ENCODE assay signal across 9 mouse cellular contexts in the genomic region with DNA sequence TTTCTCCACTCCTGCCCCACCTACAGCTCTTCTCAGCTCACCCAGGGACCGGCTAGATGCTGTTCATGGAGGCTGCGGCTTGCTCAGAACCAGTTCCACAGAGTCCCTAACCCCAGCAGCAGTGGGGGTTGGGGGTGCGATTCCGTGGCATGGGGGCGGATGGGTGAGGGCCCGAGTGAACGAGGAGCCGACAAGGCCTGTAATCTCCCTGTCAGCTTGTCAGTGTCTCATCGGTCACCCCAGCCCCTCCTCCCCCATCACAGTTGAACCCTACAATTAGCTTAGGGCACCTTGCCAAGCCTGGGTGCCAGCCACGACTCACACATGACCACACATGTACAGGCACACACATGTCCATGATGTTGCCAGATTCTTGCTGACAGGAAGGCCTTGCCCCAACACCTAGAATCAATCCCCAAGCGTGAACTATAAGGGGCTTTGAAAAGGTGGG. TPM values are rescaled to one million over a fixed set of nuclear protein-coding genes. Genes with fewer than 3 reads are reported as not detected.
DNase-seq lines count a peak whose midpoint lies in the region; ATAC-seq and TF ChIP-seq lines count a peak whose summit lies in the region.
"Had no signal": no experiment of that assay in that cellular context is flagged by ENCODE, and none has a peak within 500 bp of the region (broad histone marks: within the 10 kb centered on the region; RNA-seq: fewer than 3 reads in every experiment).

No protein-coding gene starts in this region.

- H3K36me3 ChIP-seq in heart, embryonic 16.5 days (ENCODE audit: control insufficient read depth, insufficient read depth): no peaks in the 10 kb centered on the region
- H3K36me3 ChIP-seq in E14TG2a.4 (ENCODE audit: insufficient read depth, low read length): peaks cover 25% of the 10 kb centered on the region
- no peaks in the 10 kb centered on the region for H3K36me3 ChIP-seq in embryonic facial prominence, embryonic 15.5 days
- H3K36me3 ChIP-seq in liver, embryonic 12.5 days: no peaks in the 10 kb centered on the region

- WGBS in heart, embryonic 16.5 days: 47% methylated on average over 11 of the region's 11 CpGs
- 43% methylated on average over 11 of the region's 11 CpGs for WGBS in embryonic facial prominence, embryonic 15.5 days
- WGBS in liver, embryonic 12.5 days (ENCODE audit: insufficient replicate concordance): 50% methylated on average over 11 of the region's 11 CpGs

- H3K9ac ChIP-seq in heart, embryonic 16.5 days (ENCODE audit: low read length): no peak overlapping the region
- H3K9ac ChIP-seq in embryonic facial prominence, embryonic 15.5 days: no peak overlapping the region
- H3K9ac ChIP-seq in liver, embryonic 12.5 days: no peak overlapping the region

- DNase-seq in heart, postnatal 4 days: no peak
- no peak for DNase-seq in left cerebral cortex, postnatal 14 days (ENCODE audit: low spot score in 2 of 2)
- no peak for DNase-seq in frontal cortex, adult 2 months (ENCODE audit: extremely low spot score in 1 of 2, low spot score in 1 of 2)
- DNase-seq in layer of hippocampus, postnatal 10 days (ENCODE audit: low spot score in 2 of 2): no peak

- no peak overlapping the region for H3K4me2 ChIP-seq in heart, embryonic 16.5 days (ENCODE audit: low read depth, low read length)
- peak overlapping the region; percentile 99; the same call in 1 of the 2 replicates for H3K4me2 ChIP-seq in embryonic facial prominence, embryonic 15.5 days (replicated peaks)
- 0 out of 2 replicates have a peak overlapping the region, but pooled peaks have one; percentile 80 for H3K4me2 ChIP-seq in liver, embryonic 12.5 days

- H3K9me3 ChIP-seq in heart, embryonic 16.5 days (replicated peaks; ENCODE audit: control insufficient read depth, low read length): no peaks in the 10 kb centered on the region
- H3K9me3 ChIP-seq in E14TG2a.4 (ENCODE audit: low read length): no peaks in the 10 kb centered on the region
- H3K9me3 ChIP-seq in embryonic facial prominence, embryonic 15.5 days (replicated peaks): no peaks in the 10 kb centered on the region
- no peaks in the 10 kb centered on the region for H3K9me3 ChIP-seq in liver, embryonic 12.5 days (replicated peaks)

- H3K4me1 ChIP-seq in heart, embryonic 16.5 days (ENCODE audit: control insufficient read depth, insufficient read depth, low read length): peaks cover 92% of the 10 kb centered on the region
- peaks cover 100% of the 10 kb centered on the region for H3K4me1 ChIP-seq in E14TG2a.4 (replicated peaks; ENCODE audit: low read depth, low read length)
- peaks cover 99% of the 10 kb centered on the region for H3K4me1 ChIP-seq in embryonic facial prominence, embryonic 15.5 days
- H3K4me1 ChIP-seq in liver, embryonic 12.5 days: peaks cover 91% of the 10 kb centered on the region

- ATAC-seq in heart, embryonic 16.5 days (replicated peaks; ENCODE audit: extremely low read depth, insufficient read depth, low FRiP score): no peak
- no peak for ATAC-seq in embryonic facial prominence, embryonic 15.5 days (ENCODE audit: insufficient number of reproducible peaks, low FRiP score, low TSS enrichment, low read depth)
- ATAC-seq in liver, embryonic 12.5 days: no peak

- no peak for TF ChIP-seq CTCF in E14TG2a.4 (conservative IDR thresholded peaks at IDR 0.05; ENCODE audit: low read length)

- H3K27me3 ChIP-seq in heart, embryonic 16.5 days (ENCODE audit: control insufficient read depth, insufficient read depth, low read length): no peaks in the 10 kb centered on the region
- peaks cover 24% of the 10 kb centered on the region for H3K27me3 ChIP-seq in E14TG2a.4 (ENCODE audit: insufficient read depth, low read length)
- no peaks in the 10 kb centered on the region for H3K27me3 ChIP-seq in embryonic facial prominence, embryonic 15.5 days
- H3K27me3 ChIP-seq in liver, embryonic 12.5 days (replicated peaks): peaks cover 76% of the 10 kb centered on the region

- H3K27ac ChIP-seq in heart, embryonic 16.5 days (ENCODE audit: low read length): peak overlapping the region; percentile 41
- peak overlapping the region; percentile 74 for H3K27ac ChIP-seq in embryonic facial prominence, embryonic 15.5 days (replicated peaks)
- no peak overlapping the region for H3K27ac ChIP-seq in liver, embryonic 12.5 days

- intact Hi-C loops in left cerebral cortex, postnatal 14 days (cut with DNase I): no loop called here

- H3K4me3 ChIP-seq in heart, embryonic 16.5 days (ENCODE audit: low read length): no peak overlapping the region
- peak overlapping the region; percentile 51 for H3K4me3 ChIP-seq in E14TG2a.4 (replicated peaks; ENCODE audit: low read length)
- H3K4me3 ChIP-seq in embryonic facial prominence, embryonic 15.5 days (replicated peaks): 0 out of 2 replicates have a peak overlapping the region, but pooled peaks have one; percentile 54
- H3K4me3 ChIP-seq in liver, embryonic 12.5 days: no peak overlapping the region
- H3K4me3 ChIP-seq: erythroblast, embryonic 14.5 days had no signal

RNA-seq across cellular contexts. Expression of gene Plxnb2, which starts 5.7 kb away (rescaled TPM):
- 91.8 and 104 TPM in 2 replicates for polyA plus RNA-seq in heart, embryonic 16.5 days (2015; fragmentation: Nextera tagmentation; extraction: Ambion mirVana)
- total RNA-seq in heart, postnatal 4 days (2021): 100 to 1,000 TPM; 132 to 137 TPM
- polyA plus RNA-seq in embryonic facial prominence, embryonic 15.5 days (2015; fragmentation: Nextera tagmentation; extraction: Ambion mirVana): 157 and 161 TPM in 2 replicates
- 38.5 and 38.8 TPM in 2 replicates for polyA plus RNA-seq in liver, embryonic 12.5 days (2016; fragmentation: Nextera tagmentation; extraction: Ambion mirVana)
- total RNA-seq in left cerebral cortex, postnatal 14 days (2021): 10 to 100 TPM; 50.7 to 52.0 TPM
- 65.8 and 72.5 TPM in 2 replicates for polyA plus RNA-seq in frontal cortex, adult 2 months (2012; rRNA removed)
- total RNA-seq in layer of hippocampus, postnatal 10 days (2021): 10 to 100 TPM; 65.4 to 78.2 TPM

RNA-seq across cellular contexts. Expression of gene Dennd6b, which starts 21.4 kb away (rescaled TPM):
- 18.9 and 19.0 TPM in 2 replicates for polyA plus RNA-seq in heart, embryonic 16.5 days (2015; fragmentation: Nextera tagmentation; extraction: Ambion mirVana)
- total RNA-seq in heart, postnatal 4 days (2021): 10 to 100 TPM in 1 of 2 experiments, 1 to 10 TPM in 1; 8.7 to 10.3 TPM
- polyA plus RNA-seq in embryonic facial prominence, embryonic 15.5 days (2015; fragmentation: Nextera tagmentation; extraction: Ambion mirVana): 16.3 and 16.7 TPM in 2 replicates
- polyA plus RNA-seq in liver, embryonic 12.5 days (2016; fragmentation: Nextera tagmentation; extraction: Ambion mirVana): 5.3 and 5.5 TPM in 2 replicates
- total RNA-seq in left cerebral cortex, postnatal 14 days (2021): 10 to 100 TPM; 41.3 to 42.7 TPM
- polyA plus RNA-seq in frontal cortex, adult 2 months (2012; rRNA removed): 143 and 146 TPM in 2 replicates
- total RNA-seq in layer of hippocampus, postnatal 10 days (2021): 10 to 100 TPM; 33.1 to 37.5 TPM

RNA-seq across cellular contexts. Expression of gene Mapk11, which starts 25.5 kb away (rescaled TPM):
- polyA plus RNA-seq in heart, embryonic 16.5 days (2015; fragmentation: Nextera tagmentation; extraction: Ambion mirVana): 3.6 and 4.1 TPM in 2 replicates
- 1 to 10 TPM; 4.1 to 5.4 TPM for total RNA-seq in heart, postnatal 4 days (2021)
- 10.7 and 12.7 TPM in 2 replicates for polyA plus RNA-seq in embryonic facial prominence, embryonic 15.5 days (2015; fragmentation: Nextera tagmentation; extraction: Ambion mirVana)
- 1.8 TPM in 2 replicates for polyA plus RNA-seq in liver, embryonic 12.5 days (2016; fragmentation: Nextera tagmentation; extraction: Ambion mirVana)
- total RNA-seq in left cerebral cortex, postnatal 14 days (2021): 10 to 100 TPM; 35.2 to 39.7 TPM
- 53.3 and 61.1 TPM in 2 replicates for polyA plus RNA-seq in frontal cortex, adult 2 months (2012; rRNA removed)
- total RNA-seq in layer of hippocampus, postnatal 10 days (2021): 10 to 100 TPM; 18.4 to 25.3 TPM
- polyA plus RNA-seq: erythroblast, embryonic 14.5 days had no signal

RNA-seq across cellular contexts. Expression of gene Mapk12, which starts 34.4 kb away (rescaled TPM):
- polyA plus RNA-seq in heart, embryonic 16.5 days (2015; fragmentation: Nextera tagmentation; extraction: Ambion mirVana): 17.7 and 18.4 TPM in 2 replicates
- total RNA-seq in heart, postnatal 4 days (2021): 10 to 100 TPM; 28.8 to 28.9 TPM
- polyA plus RNA-seq in embryonic facial prominence, embryonic 15.5 days (2015; fragmentation: Nextera tagmentation; extraction: Ambion mirVana): 9.4 and 11.2 TPM in 2 replicates
- polyA plus RNA-seq in liver, embryonic 12.5 days (2016; fragmentation: Nextera tagmentation; extraction: Ambion mirVana): 2.3 and 2.7 TPM in 2 replicates
- 1 to 10 TPM; 6.7 to 8.2 TPM for total RNA-seq in left cerebral cortex, postnatal 14 days (2021)
- 20.2 and 22.9 TPM in 2 replicates for polyA plus RNA-seq in frontal cortex, adult 2 months (2012; rRNA removed)
- total RNA-seq in layer of hippocampus, postnatal 10 days (2021): 1 to 10 TPM; 4.0 to 5.5 TPM

RNA-seq across cellular contexts. Expression of gene Ppp6r2, which starts 36.4 kb away (rescaled TPM):
- 18.2 and 21.3 TPM in 2 replicates for polyA plus RNA-seq in heart, embryonic 16.5 days (2015; fragmentation: Nextera tagmentation; extraction: Ambion mirVana)
- total RNA-seq in heart, postnatal 4 days (2021): 10 to 100 TPM; 51.4 to 54.7 TPM
- 33.3 and 35.8 TPM in 2 replicates for polyA plus RNA-seq in embryonic facial prominence, embryonic 15.5 days (2015; fragmentation: Nextera tagmentation; extraction: Ambion mirVana)
- 21.4 and 23.9 TPM in 2 replicates for polyA plus RNA-seq in liver, embryonic 12.5 days (2016; fragmentation: Nextera tagmentation; extraction: Ambion mirVana)
- total RNA-seq in left cerebral cortex, postnatal 14 days (2021): 100 to 1,000 TPM; 154 to 159 TPM
- polyA plus RNA-seq in frontal cortex, adult 2 months (2012; rRNA removed): 125 and 147 TPM in 2 replicates
- total RNA-seq in layer of hippocampus, postnatal 10 days (2021): 100 to 1,000 TPM; 159 to 174 TPM

Comparison
In these comparisons a context has a peak if more than half of its experiments do, and no peak if none do; other contexts are left out.
1. H3K4me3 ChIP-seq: peak in E14TG2a.4 (single experiment) and embryonic facial prominence, embryonic 15.5 days (single experiment); none in heart, embryonic 16.5 days (single experiment) and liver, embryonic 12.5 days (single experiment).